Mouse (Mus musculus): ENCODE data around the gene Enox1.

DNA sequence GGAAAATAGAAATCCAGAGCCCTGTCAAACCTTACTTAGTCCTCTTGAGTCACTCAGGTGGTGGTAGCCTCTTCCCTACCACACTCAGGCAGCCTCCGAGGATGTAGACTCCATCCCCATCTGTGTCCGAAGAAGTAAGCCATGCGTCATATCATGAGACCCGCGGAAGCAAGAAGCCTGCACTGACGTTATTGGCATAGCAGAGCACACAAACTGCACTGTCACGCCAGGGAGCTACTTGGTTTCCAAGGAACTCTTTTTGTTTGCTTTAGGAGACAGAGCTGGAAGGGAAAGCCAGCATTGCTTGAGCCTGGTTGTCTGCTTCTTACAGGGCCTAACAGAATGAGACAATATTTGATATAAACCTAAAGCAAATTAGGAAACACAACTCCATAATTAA lies 284.2 kb downstream of the Enox1 start:
- TF ChIP-seq POLR2A (IDR thresholded peaks at IDR 0.05; ENCODE audit: insufficient read length, low read depth) = no peak
- TF ChIP-seq REST (IDR thresholded peaks at IDR 0.05; ENCODE audit: insufficient read depth, insufficient read length) = no peak
- no peak for TF ChIP-seq TCF3 (IDR thresholded peaks at IDR 0.05; ENCODE audit: insufficient read length, low read depth)
- no peak for TF ChIP-seq TCF12 (IDR thresholded peaks at IDR 0.05; ENCODE audit: insufficient read depth, poor library complexity, severe bottlenecking)
- TF ChIP-seq SRF (IDR thresholded peaks at IDR 0.05; ENCODE audit: control insufficient read depth, insufficient read length, low read depth) = no peak
- no peak for TF ChIP-seq E2F4 (IDR thresholded peaks at IDR 0.05; ENCODE audit: insufficient read depth)
- TF ChIP-seq POLR2AphosphoS2 (IDR thresholded peaks at IDR 0.05; ENCODE audit: insufficient read length, low read depth) = no peak
- no peak for TF ChIP-seq MYOD1 (IDR thresholded peaks at IDR 0.05; ENCODE audit: control insufficient read depth in 1 of 3, insufficient read length in 2 of 3, low read depth in 2 of 3)
- TF ChIP-seq CEBPB (IDR thresholded peaks at IDR 0.05; ENCODE audit: insufficient read depth, poor library complexity, severe bottlenecking) = no peak
- TF ChIP-seq MAX (IDR thresholded peaks at IDR 0.05; ENCODE audit: low read depth) = no peak
- no peak for TF ChIP-seq USF1 (IDR thresholded peaks at IDR 0.05; ENCODE audit: low read depth)
- no peak for TF ChIP-seq MYOG (IDR thresholded peaks at IDR 0.05; ENCODE audit: control insufficient read depth in 1 of 3, insufficient read depth in 1 of 3, insufficient read length in 2 of 3, low read depth in 2 of 3)

All from myocyte (in vitro differentiated cells).